Mouse (Mus musculus) bone marrow macrophage, adult 2 months (primary cell): ENCODE measurements around the gene Bzw2.

Experiments used
- CTCF ChIP-seq: IDR thresholded peaks from 2 replicates; pipeline ENCODE4 v1.5.1; 2012; ENCODE audit warnings: low read depth, mild to moderate bottlenecking, low read length, moderate library complexity
- POLR2A ChIP-seq: IDR thresholded peaks from 2 replicates; pipeline ENCODE4 v1.6.1; 2012; ENCODE audit warnings: mild to moderate bottlenecking, low read depth, low read length, borderline replicate concordance

DNA sequence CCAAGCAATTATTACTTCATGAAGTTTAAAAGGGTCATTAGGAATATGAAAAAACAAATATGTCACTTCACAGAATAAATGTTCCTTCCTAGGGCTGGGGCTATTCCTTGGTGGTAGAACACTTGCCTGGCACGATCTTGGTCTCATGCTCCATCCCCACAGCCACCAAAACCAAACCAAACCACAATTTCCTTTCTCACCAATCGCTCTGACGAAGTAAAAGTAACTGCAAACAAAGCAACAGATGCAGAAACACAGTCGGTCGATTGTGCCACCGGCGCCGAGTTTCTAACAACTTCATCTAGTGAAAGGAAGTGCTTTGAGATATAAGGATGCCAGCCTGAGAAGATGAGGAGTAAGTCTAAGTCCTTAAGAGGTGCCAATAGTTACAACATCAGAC lies 21.6 kb downstream of the Bzw2 start:
- TF ChIP-seq CTCF (no peak), POLR2A (no peak)
